ENCODE assay signal across 22 mouse cellular contexts in genomic region chr9:42318455-42318987, GRCm38 (mm10).
"Had no signal": no experiment of that assay in that cellular context is flagged by ENCODE, and none has a peak within 500 bp of the region (broad histone marks: within the 10 kb centered on the region; RNA-seq: fewer than 3 reads in every experiment).

No protein-coding gene starts in this region.

- H3K9me3 ChIP-seq: limb, embryonic 12.5 days; limb, embryonic 15.5 days; midbrain, embryonic 12.5 days; midbrain, embryonic 15.5 days; neural tube, embryonic 15.5 days; stomach, embryonic 15.5 days had no signal

- H3K36me3 ChIP-seq: limb, embryonic 12.5 days; limb, embryonic 15.5 days; midbrain, embryonic 12.5 days; midbrain, embryonic 15.5 days; neural tube, embryonic 12.5 days; neural tube, embryonic 15.5 days; stomach, embryonic 15.5 days had no signal

- H3K4me3 ChIP-seq: layer of hippocampus, adult 2 months; limb, embryonic 12.5 days; limb, embryonic 15.5 days; midbrain, embryonic 12.5 days; midbrain, embryonic 15.5 days; neural tube, embryonic 12.5 days; neural tube, embryonic 15.5 days; stomach, embryonic 15.5 days had no signal

- H3K4me2 ChIP-seq: limb, embryonic 12.5 days; limb, embryonic 15.5 days; liver, embryonic 11.5 days; lung, embryonic 14.5 days; midbrain, embryonic 12.5 days; midbrain, embryonic 15.5 days; neural tube, embryonic 12.5 days; neural tube, embryonic 15.5 days; stomach, embryonic 15.5 days had no signal

- ATAC-seq: liver, postnatal 0 days; lung, postnatal 0 days; midbrain, embryonic 15.5 days had no signal

- H3K4me1 ChIP-seq: limb, embryonic 15.5 days; midbrain, embryonic 12.5 days; midbrain, embryonic 15.5 days; neural tube, embryonic 12.5 days; neural tube, embryonic 15.5 days; stomach, embryonic 15.5 days had no signal

- H3K9ac ChIP-seq: limb, embryonic 12.5 days; limb, embryonic 15.5 days; liver, embryonic 14.5 days; liver, postnatal 0 days; lung, embryonic 14.5 days; midbrain, embryonic 12.5 days; midbrain, embryonic 15.5 days; neural tube, embryonic 12.5 days; neural tube, embryonic 15.5 days; stomach, embryonic 15.5 days had no signal

- DNase-seq: kidney, adult 2 months; kidney, postnatal 25 days; left cerebral cortex, postnatal 4 days; liver, postnatal 0 days; lung, embryonic 14.5 days; retina, postnatal 1 day; right cerebral cortex, postnatal 25 days; spleen, adult 18-20 months; thymus, postnatal 25 days had no signal

- H3K27me3 ChIP-seq: limb, embryonic 15.5 days; midbrain, embryonic 12.5 days; midbrain, embryonic 15.5 days; neural tube, embryonic 12.5 days; neural tube, embryonic 15.5 days; stomach, embryonic 15.5 days had no signal

- H3K27ac ChIP-seq: kidney, postnatal 0 days; layer of hippocampus, adult 2 months; limb, embryonic 12.5 days; limb, embryonic 15.5 days; liver, embryonic 14.5 days; macrophage; midbrain, embryonic 12.5 days; midbrain, embryonic 15.5 days; neural tube, embryonic 12.5 days; neural tube, embryonic 15.5 days; stomach, embryonic 15.5 days had no signal
